Mouse (Mus musculus) gastrocnemius, postnatal 25 days (tissue): ENCODE measurements around the gene Gm9887. TPM values are rescaled to one million over a fixed set of nuclear protein-coding genes. Genes with fewer than 3 reads are reported as not detected.

Experiments
- DNase-seq: peaks from one replicate; pipeline ENCODE4 v3.0.0; 2022
- microRNA-seq, 2 experiments: library from miRNA; unstranded; fragments of <30 nt; microRNA quantifications; one replicate each; pipeline ENCODE4 v1.2.0; 2021; ENCODE audit warnings: borderline replicate concordance in 2 of 2
- total RNA-seq, 2 experiments: library from RNA; stranded (reverse); gene quantifications; 1 replicate in 1 of 2; 2 replicates in 1 of 2; pipeline ENCODE4 v1.2.3; 2021

Gene Gm9887
- total RNA-seq, 2 experiments from 2014 or later, result not detected

DNA sequence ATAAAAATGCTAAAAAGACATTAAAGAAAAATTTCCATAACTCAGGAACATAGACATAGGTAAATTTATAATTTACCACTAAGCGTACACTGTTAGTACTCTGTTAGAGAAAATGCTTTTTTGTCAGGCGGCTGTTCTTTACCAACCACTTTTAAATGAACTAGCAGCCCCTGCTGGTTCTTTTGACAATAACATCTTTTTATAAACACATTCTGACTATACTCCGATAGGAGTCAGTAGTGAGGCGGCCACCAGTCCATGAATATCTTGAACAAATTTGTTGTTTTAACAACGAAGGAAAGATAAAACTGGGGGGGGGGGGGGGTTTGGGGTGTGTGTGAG is 11.6 kb downstream of the Gm9887 start:
- peak; percentile 31 for DNase-seq

DNA sequence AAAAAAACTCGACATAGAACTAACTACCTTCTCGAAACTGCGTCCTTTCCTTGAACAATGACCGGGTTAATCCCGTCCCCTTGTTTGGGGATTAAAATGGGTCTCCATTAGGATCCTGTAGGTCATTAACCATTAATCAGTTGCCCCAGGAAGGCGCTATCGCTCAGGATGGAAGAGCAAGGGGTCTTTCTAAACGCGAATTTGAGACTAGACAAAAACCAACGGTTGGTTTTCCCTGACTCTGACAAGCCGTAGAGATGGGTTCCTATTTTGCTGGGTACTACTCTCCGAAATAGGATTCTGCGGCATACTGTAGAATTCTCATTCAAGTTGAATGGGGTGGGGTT is 15.0 kb downstream of the Gm9887 start:
- no peak for DNase-seq

DNA sequence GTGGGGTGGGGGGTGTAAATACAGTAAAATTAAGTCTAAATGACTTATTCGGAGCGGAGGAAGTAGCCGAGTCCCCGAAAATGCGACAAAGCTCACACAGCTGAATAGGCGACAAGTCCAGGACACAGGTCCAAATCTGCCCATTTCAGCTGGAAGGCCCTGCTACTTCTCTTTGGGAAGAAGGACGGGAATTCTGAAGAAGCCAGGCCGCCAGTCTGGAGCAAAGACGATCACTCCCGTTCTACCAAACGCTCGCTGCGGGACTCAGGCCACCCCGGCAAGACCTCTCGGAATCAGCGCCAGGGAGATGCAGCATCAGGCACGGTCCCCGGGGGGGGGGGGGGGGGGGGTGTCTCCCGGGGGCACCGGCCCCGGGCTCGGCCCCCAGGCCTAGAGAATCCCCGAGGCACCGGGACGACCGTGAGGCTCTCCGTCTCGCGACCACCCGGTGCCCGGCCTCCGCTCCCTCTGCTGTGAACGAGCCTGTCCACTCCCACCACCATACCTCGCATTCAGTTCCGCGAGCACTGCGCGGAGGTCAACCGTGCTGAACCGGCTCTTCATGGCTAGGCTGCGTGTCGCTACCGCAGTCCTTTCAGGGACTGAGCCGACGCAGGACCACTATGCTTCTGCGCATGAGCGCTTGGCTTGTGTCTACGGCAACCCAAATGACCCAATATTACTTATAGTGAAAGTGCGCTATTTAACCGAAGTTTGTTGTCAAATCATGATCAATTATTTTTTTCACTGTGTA is 15.5 kb downstream of the Gm9887 start, which contains the start of gene Nemf:
TSS of gene Nemf (minus strand) at position 620 of the 754 bp plus-strand sequence.
- peak; percentile 81 for DNase-seq

DNA sequence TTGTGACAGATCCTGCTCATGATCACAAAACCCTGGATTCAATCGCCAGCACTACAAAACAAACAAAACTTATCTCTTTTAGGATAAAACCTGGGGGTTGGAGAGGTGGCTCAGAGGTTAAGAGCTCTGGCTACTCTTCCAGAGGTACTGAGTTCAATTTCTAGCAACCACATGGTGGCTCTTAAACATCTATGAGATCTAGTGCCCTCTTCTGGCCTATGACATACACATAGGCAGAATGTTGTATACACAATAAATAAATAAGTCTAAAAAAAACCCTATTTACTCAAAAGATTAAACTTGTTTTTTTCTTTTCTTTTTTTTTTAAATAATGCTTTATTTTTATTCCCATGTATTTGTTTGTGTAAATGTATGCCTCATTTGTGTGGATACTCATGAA is 20.6 kb downstream of the Gm9887 start:
- no peak for DNase-seq

DNA sequence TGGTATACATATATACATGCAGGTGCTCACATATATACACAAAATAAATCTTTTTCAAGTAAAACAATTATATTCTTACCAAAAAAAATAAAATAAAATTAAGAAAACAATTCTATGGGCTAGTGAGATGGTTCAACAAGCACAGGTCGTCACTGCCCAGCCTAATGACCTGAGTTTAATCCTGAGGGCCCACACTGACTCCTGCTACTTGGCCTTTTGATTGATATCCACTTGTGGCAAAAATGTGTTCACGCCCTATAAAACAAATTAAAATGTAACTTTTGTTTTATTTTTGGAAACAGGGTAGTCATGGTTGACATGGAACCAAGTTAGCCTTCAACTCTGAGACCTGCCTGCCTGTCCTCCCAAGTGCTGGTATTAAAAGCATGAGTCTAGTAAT is 22.3 kb downstream of the Gm9887 start:
- no peak for DNase-seq

DNA sequence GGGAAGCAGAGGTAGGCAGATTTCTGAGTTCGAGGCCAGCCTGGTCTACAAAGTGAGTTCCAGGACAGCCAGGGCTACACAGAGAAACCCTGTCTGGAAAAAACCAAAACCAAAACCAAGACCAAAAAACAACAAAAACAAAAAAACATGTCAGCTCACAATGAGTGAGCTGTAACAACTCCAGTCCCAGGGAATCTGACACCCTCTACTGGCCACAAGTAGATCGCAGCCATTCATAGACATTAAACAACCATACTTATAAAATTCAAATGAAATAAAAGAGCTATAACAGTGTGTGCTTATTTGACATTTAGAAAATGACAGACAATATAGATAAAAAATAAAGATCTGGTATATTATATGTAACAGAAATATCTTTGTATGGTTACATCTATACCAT is 38.7 kb downstream of the Gm9887 start:
- DNase-seq, result no peak

DNA sequence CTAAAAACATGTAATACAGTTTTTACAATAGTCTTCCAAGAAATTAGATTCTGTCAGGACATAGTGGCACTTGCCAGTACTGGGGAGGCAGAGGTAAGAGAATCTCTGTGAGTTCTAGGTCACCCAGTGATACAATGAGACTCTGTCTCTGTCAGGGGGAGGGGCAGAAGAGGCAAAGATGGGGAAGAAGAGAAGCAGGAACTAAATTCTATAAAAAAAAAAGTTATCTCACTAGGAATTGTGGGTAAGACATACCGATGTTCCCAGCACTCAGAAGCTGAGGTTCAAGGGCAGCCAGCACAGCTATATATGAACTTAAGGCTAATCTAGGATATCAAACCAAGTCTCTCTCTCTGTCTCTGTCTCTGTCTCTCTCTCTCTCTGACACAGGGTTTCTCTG is 40.1 kb downstream of the Gm9887 start:
- no peak for DNase-seq

DNA sequence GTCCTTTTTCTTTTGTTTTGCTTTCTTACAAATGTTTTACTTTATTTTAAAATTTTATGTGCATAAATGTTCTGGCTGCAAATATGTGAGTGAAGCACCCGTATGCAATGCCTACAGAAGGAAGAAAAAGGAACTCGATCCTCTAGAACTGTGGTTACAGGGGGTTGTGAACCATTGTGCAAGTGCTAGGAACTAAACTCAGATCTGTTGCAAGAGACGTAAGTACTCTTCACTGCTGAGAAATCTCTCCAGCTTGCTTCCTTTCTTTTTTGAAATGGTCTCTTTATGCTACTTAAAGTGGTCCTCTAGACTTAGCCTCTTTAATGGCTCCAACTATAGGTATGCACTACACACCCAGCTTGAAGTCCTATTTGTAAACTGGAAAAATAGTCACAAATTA is 41.1 kb downstream of the Gm9887 start:
- DNase-seq, result no peak

Small RNA genes lying within 50 kb of the gene (microRNA-seq; reads per million reads assigned to microRNA genes)
- 0 reads per million in 2 experiments for gene Gm47299
- 0 reads per million in 2 experiments for gene Gm47305

Other genes with a start within 250 kb of the Gm9887 start
- gene Rps29, start 213.3 kb downstream of the Gm9887 start, total RNA-seq, result 100 to 1,000 TPM; 781 to 812 TPM
- gene Lrr1, start 203.6 kb downstream of the Gm9887 start, total RNA-seq, result not detected
- gene Rpl36al, start 188.4 kb downstream of the Gm9887 start, total RNA-seq, result 100 to 1,000 TPM; 280 to 315 TPM
- 1 to 10 TPM; 9.0 to 9.5 TPM for gene Mgat2, start 188.3 kb downstream of the Gm9887 start, total RNA-seq
- 1 to 10 TPM; 1.7 to 1.8 TPM for gene Gm49383, start 175.4 kb downstream of the Gm9887 start, total RNA-seq
- under 1 TPM; 0.56 to 0.62 TPM for gene Dnaaf2, start 174.0 kb downstream of the Gm9887 start, total RNA-seq
- 1 to 10 TPM; 1.8 to 2.4 TPM for gene Gm49384, start 168.2 kb downstream of the Gm9887 start, total RNA-seq
- gene Pole2, start 144.3 kb downstream of the Gm9887 start, total RNA-seq, result under 1 TPM; 0.38 to 0.72 TPM
- 10 to 100 TPM; 15.2 to 18.1 TPM for gene Klhdc1, start 131.3 kb downstream of the Gm9887 start, total RNA-seq
- gene Klhdc2, start 75.8 kb downstream of the Gm9887 start, total RNA-seq, result 100 to 1,000 TPM in 1 of 2 experiments, 10 to 100 TPM in 1; 90.5 to 104 TPM
- 10 to 100 TPM; 17.1 to 20.8 TPM for gene Nemf, start 15.3 kb downstream of the Gm9887 start, total RNA-seq
- 10 to 100 TPM; 20.1 to 23.5 TPM for gene Arf6, start 308 bp downstream of the Gm9887 start, total RNA-seq
- 1 to 10 TPM; 3.5 to 4.2 TPM for gene Vcpkmt, start 210.6 kb upstream of the Gm9887 start, total RNA-seq